Mouse (Mus musculus) kidney, adult 2 months (tissue): Measurements from ENCODE around the gene Col19a1.

ENCODE experiments used
- CTCF ChIP-seq: fragments of 200-500 bp; conservative IDR thresholded peaks from 2 replicates; pipeline ENCODE4 v1.5.1; 2011; ENCODE audit warnings: low read depth, mild to moderate bottlenecking, control low read depth, low read length, moderate library complexity, mixed read lengths; ENCODE audit not compliant: insufficient read depth, insufficient read length
- POLR2A ChIP-seq: fragments of 200-500 bp; IDR thresholded peaks from one replicate; pipeline ENCODE4 v1.6.1; 2011; ENCODE audit warnings: low read depth, low read length, control low read depth

- TF ChIP-seq CTCF, result no peak
- TF ChIP-seq POLR2A, result no peak
Measured at GRCm38 (mm10) chr1:24292515-24292914, 294.8 kb downstream of the Col19a1 start.
